Mouse (Mus musculus) mesoderm, embryonic 11.5 days (tissue): ENCODE measurements at regions not wholly inside any gene's neighbourhood (a gene's known extent, or its start where the extent isn't known, plus 50 kb on each side); places are given as distances from the start of the nearest gene placed in this dataset.

Source experiments
- DNase-seq: peaks from one replicate; pipeline ENCODE4 v3.0.0-alpha.2; 2012; ENCODE audit warnings: low read depth, low spot score

DNA sequence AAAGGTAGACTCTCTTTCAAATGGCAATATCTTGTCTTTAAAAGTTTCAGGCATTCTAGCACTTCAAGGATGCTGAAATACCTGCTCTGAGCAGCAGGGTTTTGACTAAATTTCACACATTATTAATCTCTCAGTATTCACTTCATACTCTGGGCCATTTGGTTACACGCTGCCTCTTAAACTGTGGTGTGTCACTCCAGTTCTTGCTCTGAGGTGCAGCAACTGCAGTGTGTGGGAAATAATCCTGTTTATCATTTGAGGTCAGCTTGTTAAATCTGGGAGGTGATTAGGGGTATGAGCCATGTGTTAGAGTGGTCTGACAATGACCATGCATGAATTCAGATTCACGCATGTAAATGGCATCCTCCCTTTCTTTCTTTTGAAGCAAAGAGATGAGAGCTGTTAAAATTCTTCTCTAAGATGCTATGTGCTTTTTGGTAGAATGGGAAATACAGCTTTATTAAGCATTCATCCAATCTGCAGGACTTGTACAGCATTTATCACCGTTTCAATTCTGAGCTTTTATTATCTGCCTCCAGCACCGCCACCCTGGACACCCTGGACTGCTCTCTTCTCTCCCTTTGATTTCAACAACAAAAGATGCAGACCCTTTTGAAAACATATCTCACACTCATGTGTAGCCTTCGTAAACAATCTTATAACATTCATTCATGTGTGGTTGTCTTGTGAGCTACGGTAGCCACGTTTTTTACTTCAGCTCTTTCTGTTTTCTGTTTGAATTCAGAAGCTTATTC lies 362.4 kb upstream of the Gm38303 start:
- no peak for DNase-seq

DNA sequence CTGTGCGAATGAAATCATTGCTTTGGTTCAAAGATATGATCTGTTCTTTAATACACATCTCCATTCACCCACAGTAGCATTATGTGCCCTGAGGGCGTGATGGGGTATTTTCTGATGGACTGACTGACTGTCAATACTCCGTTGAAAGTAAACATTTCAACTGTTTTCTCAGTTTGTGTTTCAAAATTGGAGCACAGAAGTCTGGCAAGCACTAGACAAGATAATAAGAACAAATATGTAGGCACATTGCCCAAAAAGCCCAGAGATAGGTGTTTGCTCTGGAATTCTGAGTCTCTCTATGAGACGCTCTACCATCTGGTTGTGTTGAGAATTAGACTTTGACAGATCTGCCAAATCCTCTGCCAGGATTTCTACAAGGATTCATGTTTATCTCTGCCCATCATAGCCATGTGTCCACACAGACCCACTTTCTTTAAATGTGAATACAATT lies 350.0 kb upstream of the Gm38303 start:
- DNase-seq = no peak

DNA sequence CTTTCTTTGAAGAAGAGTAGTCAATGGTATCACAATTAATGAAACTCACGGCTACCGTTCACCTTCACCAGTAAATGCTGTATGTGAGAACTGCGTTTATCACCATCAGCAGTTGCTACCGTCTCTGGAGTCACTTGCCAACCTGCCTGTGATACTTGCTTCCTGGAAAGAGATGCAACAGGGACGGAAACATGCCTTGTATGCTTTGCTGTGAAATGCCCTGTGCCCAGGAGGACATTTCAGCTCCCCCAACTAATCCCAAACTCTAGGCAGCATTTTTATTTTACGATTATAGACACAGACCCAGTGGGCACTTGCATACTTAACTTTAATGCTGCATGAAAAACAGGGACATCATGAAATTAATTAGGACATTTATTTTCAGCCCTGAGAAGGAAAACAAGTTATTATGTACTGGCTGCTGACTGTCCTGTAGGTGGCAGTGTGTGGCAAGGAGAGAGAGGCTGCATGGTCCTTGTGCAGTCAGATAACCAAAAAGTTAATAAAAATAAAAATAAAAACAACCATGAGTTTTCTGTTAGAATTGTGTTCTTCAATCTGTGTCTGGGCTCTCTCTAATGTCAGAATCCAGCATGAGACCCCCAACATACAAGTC lies 349.5 kb upstream of the Gm38303 start:
- peak; percentile 54 for DNase-seq

- no peak for DNase-seq
Observed at GRCm38 (mm10) chr3:10681938-10682337, 346.5 kb upstream of the Gm38303 start.

GRCm38 (mm10) chr3:10647975-10648511 lies 312.6 kb upstream of the Gm38303 start:
- DNase-seq = no peak
